Mouse (Mus musculus): ENCODE data around the gene Prr15l.

DNA sequence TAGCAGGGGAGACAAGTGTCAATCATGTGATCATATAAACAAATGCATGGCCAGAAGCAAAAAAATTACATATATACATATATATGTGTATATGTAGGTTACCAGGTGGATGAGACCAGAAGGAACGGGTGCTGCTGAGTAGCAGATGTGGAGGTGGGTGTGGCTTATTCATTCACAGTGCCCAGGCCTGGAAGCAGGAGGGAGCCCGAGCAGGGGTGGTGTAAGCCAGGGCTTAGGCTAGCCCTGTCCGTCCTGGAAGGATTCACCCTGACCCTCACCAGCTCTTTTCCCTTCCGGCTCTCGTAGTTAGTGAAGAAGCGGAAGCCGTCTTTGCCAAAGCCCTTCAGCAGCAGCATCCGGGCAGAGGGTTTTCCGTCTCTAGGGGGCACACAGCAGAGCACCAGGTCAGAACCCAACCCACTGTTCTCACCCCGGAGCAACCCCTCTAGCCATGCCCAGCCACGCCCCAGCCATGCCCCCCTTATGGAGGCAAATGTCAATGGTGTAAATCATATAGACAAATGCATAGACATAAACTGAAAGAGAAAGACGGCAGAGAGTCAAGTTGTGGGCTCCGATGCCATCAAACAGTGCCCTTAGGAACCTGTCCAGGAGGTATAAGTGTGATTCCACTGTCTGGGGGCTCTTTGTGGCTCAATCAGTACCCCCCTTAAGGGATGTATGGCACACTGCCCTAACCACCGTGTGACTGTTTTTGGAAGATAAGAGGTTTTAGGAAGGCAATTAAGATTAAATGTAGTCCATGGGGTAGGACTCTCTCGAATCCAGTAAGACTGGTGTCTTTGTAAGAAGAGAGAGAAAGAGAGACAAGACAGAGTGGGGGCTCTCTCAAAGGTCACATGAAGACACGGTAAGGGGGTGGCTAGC, 12.9 kb downstream of the Prr15l start:
- TF ChIP-seq CTCF (IDR thresholded peaks at IDR 0.05; ENCODE audit: borderline replicate concordance, insufficient read depth, low read length) (no peak), POLR2A (IDR thresholded peaks at IDR 0.05; ENCODE audit: low read depth, low read length) (no peak)

Measured in embryonic fibroblast, embryonic 13.5 days (primary cell).